Mouse (Mus musculus): ENCODE results near the gene Kpna6.

DNA sequence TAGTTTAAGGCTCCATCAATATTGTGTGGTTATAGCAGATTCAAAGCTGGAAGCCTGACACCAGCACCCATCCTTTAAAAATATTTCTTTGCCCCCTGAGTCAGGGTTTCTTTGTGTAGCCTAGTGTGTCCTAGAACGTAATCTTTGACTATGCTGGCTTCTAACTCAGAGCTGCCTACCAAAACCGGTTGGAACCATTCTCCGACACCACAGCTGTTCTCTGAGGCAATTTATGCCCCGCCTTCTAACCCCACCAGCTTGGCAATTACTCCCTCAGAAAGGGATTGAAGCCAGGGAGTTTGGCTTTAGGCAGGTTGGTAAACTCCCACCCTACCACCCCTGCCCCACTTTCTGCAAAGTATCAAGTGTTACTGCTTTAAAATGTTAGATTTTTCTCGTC lies 30.8 kb downstream of the Kpna6 start:
- TF ChIP-seq CTCF (IDR thresholded peaks at IDR 0.05; ENCODE audit: extremely low read depth, insufficient read depth, low read length) (no peak), POLR2A (IDR thresholded peaks at IDR 0.05; ENCODE audit: extremely low read depth, insufficient read depth, low read length) (no peak)

Measured in cortical plate, adult 2 months (tissue).